Mouse (Mus musculus) Muller cell, postnatal 12 days (primary cell): ENCODE results near the gene Plrg1.
A peak's percentile ranks its signal among the peaks of the same experiment; 100 is the strongest.

Experiments used
- DNase-seq: peaks from one replicate; pipeline ENCODE4 v3.0.0-alpha.2; 2015; ENCODE audit errors: inconsistent ontology term

The Plrg1 gene

DNA sequence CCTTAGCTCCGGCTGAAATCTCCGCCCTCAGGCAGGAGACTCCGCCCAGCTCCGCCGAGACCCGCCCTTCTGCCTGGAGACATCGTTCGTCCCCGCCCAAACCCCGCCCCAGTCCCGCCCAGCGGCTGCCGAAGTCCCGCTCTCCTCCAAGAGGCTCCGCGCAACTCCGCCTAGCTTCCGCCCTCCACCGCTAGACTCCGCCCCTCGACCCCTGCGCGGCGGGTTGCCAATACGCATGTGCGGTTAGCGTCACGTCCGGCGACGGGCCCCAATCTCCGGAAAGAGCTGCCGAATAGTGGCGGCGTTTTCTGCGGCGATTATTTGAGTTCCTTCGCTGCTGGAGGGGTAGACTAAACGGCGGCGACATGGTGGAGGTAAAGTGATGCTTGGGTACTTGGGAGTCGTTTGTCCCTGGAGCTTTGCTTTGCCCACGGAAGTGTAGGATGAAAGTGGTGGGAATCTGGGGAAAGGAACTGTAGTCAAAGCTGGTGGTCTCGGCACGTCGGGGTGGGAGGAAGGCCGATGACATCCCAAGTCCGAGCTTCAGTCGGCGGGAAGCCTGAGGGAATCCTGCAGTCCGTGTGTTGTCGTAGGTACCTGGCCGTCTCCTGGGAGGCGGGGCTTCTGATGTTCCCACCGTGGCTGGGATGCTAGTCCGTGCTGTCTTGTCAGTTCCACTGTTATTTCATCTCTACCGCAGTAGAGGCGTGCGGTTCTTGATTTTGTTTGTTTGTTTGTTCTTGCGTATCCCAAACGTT lies at the start of gene Plrg1:
Plrg1 (plus strand) TSS at position 242 of the 758 bp plus-strand sequence.
- peak; percentile 99 for DNase-seq

DNA sequence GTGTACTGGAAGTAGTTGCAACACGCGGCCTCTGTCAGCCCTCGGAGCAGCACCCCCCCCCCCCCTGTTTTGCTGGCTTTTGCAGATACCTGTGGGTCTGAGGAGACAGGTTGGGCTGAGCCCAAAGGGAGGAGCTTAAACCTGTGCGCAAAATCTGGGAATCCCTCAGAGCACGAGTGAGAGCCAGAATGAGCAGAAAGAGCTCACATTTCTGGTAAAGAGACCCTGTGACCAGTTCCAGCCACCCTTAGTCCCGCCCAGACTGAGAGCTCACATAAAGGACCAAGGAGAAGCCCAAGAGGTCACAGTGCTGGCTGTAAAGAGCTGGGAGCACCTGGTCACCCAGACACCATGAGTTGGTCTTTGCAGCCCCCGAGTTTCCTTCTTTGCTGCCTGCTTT lies 47.8 kb upstream of the Plrg1 start, which contains the start of gene Fgg:
Fgg (plus strand) TSS at position 168 of the 400 bp plus-strand sequence.
- DNase-seq, result no peak

DNA sequence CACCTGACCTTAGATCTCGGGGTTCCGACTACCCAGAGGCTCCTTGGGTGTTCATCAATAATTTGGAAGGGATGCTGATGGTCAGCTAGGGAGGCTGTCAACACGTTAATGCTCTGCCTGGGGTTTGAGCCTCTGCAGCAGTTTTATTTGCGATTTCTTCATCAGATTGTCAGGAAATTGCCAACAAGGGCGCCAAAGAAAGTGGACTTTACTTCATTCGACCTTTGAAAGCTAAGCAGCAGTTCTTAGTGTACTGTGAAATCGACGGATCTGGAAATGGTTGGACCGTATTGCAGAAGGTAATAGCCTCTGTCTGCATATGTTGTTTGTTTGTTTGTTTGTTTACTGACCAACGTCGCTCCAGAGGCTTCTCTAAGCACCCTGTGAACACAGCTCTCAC lies 45.0 kb upstream of the Plrg1 start:
- DNase-seq, result no peak

DNA sequence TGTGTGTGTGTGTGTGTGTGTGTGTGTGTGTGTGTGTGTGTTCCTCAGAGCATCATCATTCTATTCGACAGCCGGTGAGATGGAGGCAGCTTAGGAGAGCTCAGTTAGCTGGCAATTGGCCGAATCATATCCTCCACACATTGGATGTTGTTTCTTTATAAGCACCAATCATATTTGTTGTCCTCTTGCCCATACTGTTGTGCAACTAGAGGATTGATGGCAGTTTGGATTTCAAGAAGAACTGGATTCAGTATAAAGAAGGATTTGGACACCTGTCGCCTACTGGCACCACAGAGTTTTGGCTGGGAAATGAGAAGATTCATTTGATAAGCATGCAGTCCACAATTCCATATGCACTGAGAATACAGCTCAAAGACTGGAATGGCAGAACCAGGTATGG lies 44.2 kb upstream of the Plrg1 start:
- DNase-seq, result no peak

DNA sequence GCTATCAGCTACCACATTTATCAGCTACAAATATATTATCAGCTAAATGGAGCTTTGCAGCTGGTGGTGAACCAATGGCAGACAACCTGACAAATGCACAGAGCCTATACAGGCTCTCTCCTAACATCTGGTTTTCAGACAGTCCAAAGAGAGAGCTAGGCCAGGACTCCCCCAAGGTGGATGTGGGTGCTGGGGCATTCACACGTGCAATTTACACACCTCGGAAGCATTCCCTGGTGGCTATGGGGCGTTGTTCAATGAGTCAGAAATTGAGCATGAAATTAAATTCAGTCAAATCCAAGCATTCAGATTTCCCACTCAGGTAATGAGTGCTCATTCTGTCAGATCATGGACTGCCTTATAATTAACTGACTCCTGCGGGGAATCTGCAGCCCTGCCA lies 43.8 kb upstream of the Plrg1 start:
- no peak for DNase-seq

DNA sequence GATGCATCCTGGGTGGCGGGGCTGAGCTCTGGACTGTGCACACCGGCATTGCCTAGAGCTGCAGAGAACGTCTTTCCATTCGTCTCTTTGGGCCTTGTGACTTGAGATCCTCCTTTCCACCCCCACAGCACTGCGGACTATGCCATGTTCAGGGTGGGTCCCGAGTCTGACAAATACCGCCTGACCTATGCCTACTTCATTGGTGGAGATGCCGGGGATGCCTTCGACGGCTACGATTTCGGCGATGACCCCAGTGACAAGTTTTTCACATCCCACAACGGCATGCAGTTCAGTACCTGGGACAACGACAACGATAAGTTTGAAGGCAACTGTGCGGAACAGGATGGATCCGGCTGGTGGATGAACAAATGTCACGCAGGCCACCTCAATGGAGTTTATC lies 42.7 kb upstream of the Plrg1 start:
- no peak for DNase-seq

DNA sequence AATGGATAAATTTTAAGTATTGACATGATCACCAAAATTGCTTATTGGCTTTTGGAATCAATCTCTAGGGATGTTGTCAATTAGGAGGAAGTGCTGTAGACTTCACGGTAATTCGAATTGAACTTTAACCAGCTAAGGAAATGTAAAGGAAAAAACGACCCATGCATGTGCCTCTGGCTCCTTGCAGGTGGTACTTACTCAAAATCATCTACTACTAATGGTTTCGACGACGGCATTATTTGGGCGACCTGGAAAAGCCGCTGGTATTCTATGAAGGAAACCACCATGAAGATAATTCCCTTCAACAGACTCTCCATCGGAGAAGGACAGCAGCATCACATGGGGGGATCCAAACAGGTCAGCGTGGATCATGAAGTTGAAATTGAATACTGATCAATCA lies 41.4 kb upstream of the Plrg1 start:
- no peak for DNase-seq

DNA sequence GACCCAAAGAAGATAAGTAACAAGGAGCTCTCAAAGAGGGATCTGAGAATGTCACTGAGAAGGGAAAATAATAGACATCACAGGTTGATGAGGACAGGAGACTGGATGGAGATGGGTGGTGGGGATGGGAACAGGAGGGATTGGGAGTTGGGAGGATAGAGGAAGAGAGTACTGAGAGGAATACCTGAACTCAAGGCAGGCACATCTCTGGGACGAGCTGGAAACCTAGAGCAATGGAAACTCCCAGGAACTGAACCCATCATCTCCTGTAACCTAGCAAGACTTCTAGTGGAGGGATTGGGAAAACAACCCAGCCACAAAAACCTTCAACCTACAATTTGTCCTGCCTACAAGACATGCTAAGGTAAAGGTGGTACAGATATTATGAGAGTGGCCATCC lies 39.1 kb upstream of the Plrg1 start:
- no peak for DNase-seq

DNA sequence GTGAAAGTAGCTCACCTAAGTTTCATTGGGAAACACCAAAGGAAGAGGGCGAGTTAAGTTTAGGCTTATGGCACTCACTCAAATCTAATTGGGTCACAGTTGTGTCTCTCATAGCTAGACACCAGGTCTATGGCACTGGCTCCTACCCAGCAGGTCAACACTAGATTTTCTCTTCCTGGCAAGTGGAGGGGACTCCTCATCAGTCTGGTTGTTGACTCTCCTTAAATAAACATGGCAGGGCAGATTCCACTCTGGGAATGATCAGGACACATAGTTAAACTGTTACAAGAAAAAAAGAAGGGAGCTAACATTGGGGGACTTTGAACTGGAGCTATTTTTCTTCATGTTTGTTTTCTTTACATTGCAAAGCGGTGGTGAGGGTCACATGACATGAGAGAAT lies 34.9 kb upstream of the Plrg1 start:
- DNase-seq, result no peak

DNA sequence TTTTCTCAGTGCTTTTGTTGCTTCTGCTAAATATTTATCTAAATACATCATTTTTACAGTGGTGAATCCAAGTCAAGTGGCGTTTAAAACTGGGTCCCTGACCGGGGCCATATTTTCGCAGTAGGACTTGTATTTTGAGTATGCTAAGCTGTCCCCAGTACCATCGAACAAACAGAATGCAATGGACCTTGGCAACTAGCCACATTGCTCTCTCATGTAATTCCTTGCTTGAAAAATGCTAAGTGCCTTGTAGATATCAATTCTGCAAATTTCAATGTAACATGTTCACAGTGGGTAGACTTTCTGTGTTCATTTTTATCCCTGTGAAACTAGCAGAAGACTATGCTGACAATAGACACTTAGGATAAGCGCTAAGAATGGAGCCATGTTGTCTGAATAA lies 34.1 kb upstream of the Plrg1 start:
- no peak for DNase-seq

DNA sequence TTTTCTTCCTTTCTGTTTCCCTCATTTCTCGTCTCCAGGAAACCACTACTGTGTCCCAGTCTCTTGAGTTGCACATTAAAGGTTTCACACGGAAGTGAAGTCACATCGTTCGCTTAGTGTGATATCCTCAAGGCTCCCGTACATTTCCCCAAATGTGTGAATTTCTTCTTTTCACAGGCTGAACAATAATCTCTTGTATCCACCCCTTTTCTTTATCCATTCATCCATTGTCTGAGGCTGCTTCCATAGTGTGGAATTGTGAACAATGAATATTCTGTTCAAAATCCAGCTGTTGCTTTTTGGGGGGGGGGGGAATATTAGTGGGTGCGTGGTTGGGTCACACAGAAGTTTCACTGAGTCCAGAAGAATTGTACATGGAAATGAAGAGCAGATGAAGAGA lies 30.3 kb upstream of the Plrg1 start:
- DNase-seq, result no peak

DNA sequence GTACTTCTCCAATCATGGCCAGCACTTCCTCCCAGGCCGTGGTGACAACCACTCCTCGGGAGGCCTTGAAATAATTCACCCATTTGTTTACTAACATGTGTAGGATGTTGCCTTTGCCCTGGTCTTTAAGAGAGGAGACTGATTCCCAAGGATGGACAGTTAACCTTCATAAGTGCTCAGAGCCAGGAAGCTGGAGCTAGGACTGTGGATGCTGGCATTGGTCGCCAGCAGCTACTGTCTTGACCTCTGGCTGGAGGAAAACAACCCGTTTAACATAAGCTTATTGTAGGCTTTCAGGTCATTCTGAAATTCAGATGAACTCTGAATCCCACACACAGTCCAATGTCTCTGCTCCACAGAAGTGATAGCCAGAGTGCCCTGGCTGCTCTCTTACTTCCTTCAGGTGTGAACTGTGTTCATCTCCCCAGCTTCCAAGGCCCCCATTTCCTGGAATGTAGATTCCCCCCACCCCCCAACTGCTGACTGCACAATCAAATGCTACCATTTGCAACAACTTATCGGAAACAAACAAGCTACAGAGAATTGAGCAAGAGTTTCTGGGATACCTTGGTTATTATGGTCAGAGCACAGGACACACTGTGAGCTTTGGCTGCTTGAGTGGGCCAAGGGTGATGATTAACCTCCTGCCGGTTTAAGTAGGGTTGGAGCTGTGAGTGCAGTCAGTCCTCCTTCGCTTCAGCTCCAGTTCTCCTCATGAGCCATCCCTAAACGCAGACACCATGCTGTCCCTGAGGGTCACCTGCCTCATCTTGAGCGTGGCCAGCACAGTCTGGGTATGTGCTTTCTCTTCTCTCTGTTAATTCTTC lies 29.6 kb upstream of the Plrg1 start, which contains the start of gene Fga:
Fga (plus strand) TSS at position 602 of the 827 bp plus-strand sequence.
- no peak for DNase-seq

DNA sequence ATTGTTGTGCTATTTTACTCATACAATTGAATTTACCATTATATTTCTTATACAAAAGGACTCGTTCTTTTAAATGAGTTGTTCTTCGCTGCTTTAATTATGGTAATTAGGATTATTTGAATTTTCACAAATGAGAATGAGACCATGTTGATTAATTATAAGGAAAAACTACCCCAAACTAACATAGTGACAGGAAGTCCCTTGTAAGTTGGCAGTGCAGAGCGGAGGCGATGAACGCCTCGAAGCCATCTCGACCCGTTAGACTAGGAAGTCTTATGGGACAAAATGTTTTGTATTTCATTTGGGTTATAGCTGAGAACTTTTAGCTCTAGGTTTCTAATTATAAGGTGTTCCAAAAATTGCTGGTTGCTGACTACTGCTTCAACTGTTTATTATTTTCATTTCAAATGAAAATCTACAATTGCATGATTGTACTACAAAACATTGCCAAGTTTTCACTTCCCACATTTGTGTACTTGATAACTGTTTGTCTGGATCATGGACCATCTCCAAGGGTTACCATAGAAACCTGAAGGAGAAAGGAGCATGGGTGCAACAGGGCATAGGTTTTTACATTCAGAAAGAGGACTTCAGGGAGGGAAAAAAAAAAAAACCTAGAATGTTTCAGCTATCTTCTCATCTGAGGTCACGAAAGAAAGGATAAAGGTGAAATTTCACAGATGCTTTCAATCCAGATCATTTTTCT lies 27.6 kb upstream of the Plrg1 start:
- DNase-seq, result no peak

DNA sequence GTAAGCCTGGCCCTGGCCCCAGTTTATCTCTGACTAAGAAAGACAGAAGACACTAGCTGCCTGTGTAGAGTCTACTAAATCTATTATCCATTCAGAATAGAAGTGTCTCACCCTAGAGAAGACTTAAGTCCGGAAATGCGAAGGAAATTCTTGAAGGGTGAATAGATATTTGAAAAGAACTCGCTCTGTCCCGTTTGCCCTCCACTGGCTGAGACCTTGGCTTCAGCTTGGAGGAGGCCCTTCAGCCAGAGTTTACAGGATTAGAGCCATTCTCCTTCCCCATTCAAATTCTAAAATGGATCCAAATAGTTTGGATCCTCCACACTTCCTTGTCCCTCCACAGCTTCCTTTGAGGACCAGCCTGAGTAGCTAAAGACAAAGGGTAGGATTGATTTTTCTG lies 25.0 kb upstream of the Plrg1 start:
- DNase-seq, result no peak

DNA sequence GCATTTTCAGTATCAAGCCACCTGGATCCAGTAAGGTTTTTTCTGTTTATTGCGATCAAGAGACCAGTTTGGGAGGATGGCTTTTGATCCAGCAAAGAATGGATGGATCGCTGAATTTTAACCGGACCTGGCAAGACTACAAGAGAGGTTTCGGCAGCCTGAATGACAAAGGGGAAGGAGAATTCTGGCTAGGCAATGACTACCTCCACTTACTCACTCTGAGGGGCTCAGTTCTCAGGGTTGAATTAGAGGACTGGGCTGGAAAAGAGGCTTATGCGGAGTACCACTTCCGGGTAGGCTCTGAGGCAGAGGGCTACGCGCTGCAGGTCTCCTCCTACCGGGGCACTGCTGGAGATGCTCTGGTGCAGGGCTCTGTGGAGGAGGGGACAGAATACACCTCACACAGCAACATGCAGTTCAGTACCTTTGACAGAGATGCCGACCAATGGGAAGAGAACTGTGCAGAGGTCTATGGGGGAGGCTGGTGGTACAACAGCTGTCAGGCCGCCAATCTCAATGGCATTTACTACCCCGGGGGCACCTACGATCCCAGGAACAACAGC lies 22.5 kb upstream of the Plrg1 start:
- no peak for DNase-seq

DNA sequence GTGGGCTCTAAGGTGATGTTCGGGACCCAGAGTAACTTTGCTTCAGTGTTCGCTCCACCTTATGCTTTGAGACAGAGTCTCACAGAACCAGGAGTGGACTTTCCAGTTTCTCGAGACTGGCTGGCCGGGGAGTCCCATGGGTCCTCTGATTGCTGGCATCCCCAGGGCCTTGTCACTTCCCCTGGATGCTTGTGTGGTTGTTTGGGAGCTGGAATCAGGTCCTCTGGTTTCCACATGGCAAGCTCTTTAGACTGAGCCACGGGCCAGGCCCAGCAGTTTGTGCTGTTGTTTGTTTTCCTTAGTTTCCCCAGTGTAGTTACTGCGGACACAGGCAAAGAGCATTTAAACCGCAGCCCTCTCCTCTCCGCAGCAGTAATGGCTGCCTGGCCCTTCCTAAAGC lies 21.5 kb upstream of the Plrg1 start:
- no peak for DNase-seq

DNA sequence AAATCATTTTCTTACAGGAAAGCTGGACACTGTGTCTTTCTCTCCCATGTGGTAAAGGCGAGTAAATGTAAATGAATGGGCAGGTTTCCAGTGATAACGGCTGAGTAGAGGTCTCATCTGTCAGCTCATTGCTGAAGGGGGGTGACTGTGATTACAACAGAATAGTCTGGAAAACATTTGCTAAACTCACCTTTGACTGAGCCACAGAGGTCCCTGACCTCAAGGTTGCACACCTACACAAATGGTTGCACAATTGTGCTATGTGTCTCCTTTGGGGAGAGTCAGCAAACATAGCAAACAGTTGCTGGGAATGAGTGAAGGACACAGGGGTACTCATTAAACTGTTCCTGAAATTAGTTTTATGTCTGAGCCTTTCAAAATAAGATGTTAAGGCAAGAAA lies 16.5 kb upstream of the Plrg1 start:
- no peak for DNase-seq

DNA sequence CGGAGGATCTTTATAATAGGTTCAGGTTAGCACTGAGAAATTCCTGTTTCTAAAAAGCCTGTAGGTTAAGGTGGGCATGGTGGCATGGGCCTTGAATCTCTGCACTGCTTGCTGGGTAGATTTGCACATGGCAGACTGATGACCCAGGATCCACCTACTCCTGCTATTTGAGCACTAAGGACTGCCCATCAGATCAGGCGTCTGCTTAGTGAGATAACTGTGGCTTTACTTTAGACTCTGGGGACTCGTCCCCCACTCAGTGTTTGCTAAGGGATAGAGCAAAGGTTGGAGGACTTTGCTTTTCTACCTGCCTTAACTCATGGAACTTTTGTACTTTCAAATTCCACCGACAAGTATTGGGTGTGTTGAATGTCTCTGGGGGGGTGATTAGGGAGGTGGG lies 15.7 kb upstream of the Plrg1 start:
- no peak for DNase-seq

DNA sequence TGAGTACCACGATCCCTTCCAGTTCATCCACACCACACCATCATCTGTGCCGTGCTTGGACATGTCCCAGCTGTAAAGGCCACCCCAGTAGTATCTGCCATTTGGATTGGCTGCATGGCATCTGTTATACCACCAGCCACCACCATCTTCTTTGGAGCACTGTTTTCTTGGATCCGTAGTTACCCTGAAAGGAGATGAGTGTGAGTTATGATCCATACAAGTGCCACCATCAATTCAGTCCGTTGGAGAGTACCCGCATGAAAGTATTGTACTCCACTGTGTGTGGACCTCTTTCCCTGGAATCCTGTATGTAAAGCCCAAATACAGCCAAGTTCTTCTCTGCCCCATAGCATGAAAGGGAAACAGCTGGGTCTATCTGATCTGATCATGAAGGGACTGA lies 12.9 kb upstream of the Plrg1 start:
- DNase-seq, result no peak

DNA sequence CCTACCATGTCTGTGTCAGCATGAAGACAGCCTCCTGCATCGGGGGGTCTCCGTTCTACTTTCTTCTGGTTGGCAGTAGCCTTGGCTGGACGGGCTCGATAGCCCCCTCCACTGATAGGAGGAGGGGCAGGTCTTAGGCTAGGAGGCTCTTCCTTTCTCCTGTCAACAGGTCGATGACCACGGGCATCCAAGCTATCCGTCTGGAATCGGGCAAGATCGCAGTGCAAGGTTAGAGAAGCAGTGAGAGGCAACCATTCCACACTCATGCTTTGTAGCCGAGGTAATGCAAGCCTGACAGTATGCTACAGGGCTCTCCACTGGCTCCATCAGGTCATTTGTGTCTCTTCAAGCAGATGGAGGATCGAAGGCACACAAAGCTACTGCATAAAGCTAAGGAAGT lies 8.7 kb upstream of the Plrg1 start:
- no peak for DNase-seq

DNA sequence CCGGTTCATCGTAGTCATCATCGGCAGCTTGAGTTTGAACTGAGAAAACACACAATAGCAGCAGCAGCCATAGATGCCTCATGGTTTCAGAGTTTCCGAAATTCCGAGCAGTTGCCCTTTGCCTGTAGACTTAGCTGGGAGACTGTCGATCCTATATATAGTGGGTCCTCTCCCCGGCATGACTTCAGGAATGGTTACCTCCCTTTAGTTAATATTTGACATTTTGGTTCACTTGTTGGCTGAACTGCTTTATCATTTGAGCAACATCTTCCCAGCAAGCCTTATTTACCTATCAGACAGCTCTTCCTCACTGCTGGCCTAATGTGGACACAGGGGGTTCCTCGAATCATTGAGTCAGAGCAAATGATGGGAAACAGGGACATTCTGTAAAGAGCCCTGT lies 5.6 kb upstream of the Plrg1 start, which contains the start of gene Fgb:
Fgb (minus strand) TSS at position 184 of the 400 bp plus-strand sequence.
- no peak for DNase-seq

DNA sequence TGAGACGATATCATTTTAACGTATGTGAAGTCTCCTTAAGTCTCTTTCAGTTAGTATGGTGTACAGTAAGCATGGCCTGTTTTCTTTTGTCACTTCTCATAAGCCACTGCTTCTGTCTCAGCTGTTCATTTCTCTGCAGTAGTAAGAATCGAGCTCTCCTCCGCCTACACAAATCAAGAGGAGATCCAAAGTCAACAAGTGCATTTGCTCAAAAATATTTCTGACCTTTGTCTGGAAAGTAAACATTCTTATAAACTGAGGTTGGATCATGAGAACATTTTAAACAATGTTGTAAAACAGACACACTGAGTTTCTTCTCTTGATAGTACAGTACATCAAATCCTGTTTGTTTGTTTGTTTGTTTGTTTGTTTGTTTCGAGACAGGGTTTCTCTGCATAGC lies 4.7 kb upstream of the Plrg1 start:
- DNase-seq, result no peak
